Mouse (Mus musculus) activated CD4-positive, CD25-positive, alpha-beta regulatory T cell, adult 4 months (primary cell): ENCODE results near the gene Vmn2r72. TPM values are rescaled to one million over a fixed set of nuclear protein-coding genes. Genes with fewer than 3 reads are reported as not detected.

Source experiments
- ATAC-seq: one replicate; pipeline ENCODE4 v1.8.0; 2017
- polyA plus RNA-seq, 2 experiments: library from polyadenylated mRNA; unstranded; fragments of 100-300 nt; shearing (Covaris generic); gene quantifications; one replicate each; pipeline ENCODE4 v1.2.1; 2017

Vmn2r72 gene
- polyA plus RNA-seq: not detected

- no peak for ATAC-seq
Measured at GRCm38 (mm10) chr7:85754997-85755396, at the start of gene Vmn2r72. TSS of gene Vmn2r72 (minus strand) at chr7:85755097.

Other genes with a start within 250 kb of the Vmn2r72 start
- not detected for gene Vmn2r71, start 192.0 kb downstream of the Vmn2r72 start, polyA plus RNA-seq
- under 1 TPM in 1 of 2 experiments, not detected in 1; 0.08 TPM for gene Vmn2r70, start 185.9 kb downstream of the Vmn2r72 start, polyA plus RNA-seq
- not detected for gene Vmn2r73, start 121.2 kb upstream of the Vmn2r72 start, polyA plus RNA-seq
- not detected for gene Vmn2r74, start 206.5 kb upstream of the Vmn2r72 start, polyA plus RNA-seq